Mouse (Mus musculus) splenic B cell, adult 2 months (primary cell): Measurements from ENCODE around the gene Bdkrb2.

ENCODE experiments used
- DNase-seq: peaks from one replicate; pipeline ENCODE4 v3.0.0-alpha.2; 2011; ENCODE audit warnings: low read depth, low spot score
- H3K27me3 ChIP-seq: 2 replicates; pipeline ENCODE4 v1.6.1; 2012; ENCODE audit warnings: mild to moderate bottlenecking, low read length, moderate library complexity, mixed read lengths; ENCODE audit not compliant: control insufficient read depth, poor library complexity, insufficient read depth, severe bottlenecking
- H3K36me3 ChIP-seq: 2 replicates; pipeline ENCODE4 v1.6.1; 2012; ENCODE audit warnings: mild to moderate bottlenecking, low read length, moderate library complexity, mixed read lengths; ENCODE audit not compliant: control insufficient read depth, poor library complexity, insufficient read depth, severe bottlenecking

Bdkrb2 gene

GRCm38 (mm10) chr12:105634374-105635067 is 71.5 kb downstream of the Bdkrb2 start:
- Histone ChIP-seq H3K36me3 (peaks cover 10% of the 10 kb centered on the region), H3K27me3 (no peaks in the 10 kb centered on the region)
- DNase-seq, result no peak

GRCm38 (mm10) chr12:105636551-105636950 is 73.5 kb downstream of the Bdkrb2 start:
- no peak for DNase-seq
- Histone ChIP-seq H3K36me3 (peaks cover 12% of the 10 kb centered on the region), H3K27me3 (no peaks in the 10 kb centered on the region)

- H3K27me3 ChIP-seq, result no peaks in the 10 kb centered on the region
- peak; percentile 6 for DNase-seq
- peaks cover 14% of the 10 kb centered on the region for H3K36me3 ChIP-seq
These were observed 74.5 kb downstream of the Bdkrb2 start for GRCm38 (mm10) chr12:105637554-105637953.

- DNase-seq, result no peak
- Histone ChIP-seq H3K27me3 (no peaks in the 10 kb centered on the region), H3K36me3 (peaks cover 17% of the 10 kb centered on the region)
These were observed 79.8 kb downstream of the Bdkrb2 start for GRCm38 (mm10) chr12:105642770-105643321.
